Mouse (Mus musculus) forebrain, embryonic 12.5 days (tissue): ENCODE data around the gene Endou. TPM values are rescaled to one million over a fixed set of nuclear protein-coding genes. Genes with fewer than 3 reads are reported as not detected.

Experiments used
- ATAC-seq: fragments of 200-750 bp; cut with Nextera tagmentation; 2 replicates; pipeline ENCODE4 v1.8.0; 2017; ENCODE audit warnings: moderate TSS enrichment; ENCODE audit not compliant: low FRiP score
- H3K27ac ChIP-seq: fragments of 300-500 bp; sonication (generic); 2 replicates; pipeline ENCODE4 v1.5.1; 2016; ENCODE audit warnings: mild to moderate bottlenecking
- H3K27me3 ChIP-seq: fragments of 300-500 bp; sonication (generic); 2 replicates; pipeline ENCODE4 v1.6.1; 2016; ENCODE audit warnings: mild to moderate bottlenecking
- H3K36me3 ChIP-seq: fragments of 300-500 bp; sonication (generic); replicated peaks from 2 replicates; pipeline ENCODE4 v1.6.1; 2016; ENCODE audit warnings: mild to moderate bottlenecking
- H3K4me1 ChIP-seq: fragments of 300-500 bp; sonication (generic); 2 replicates; pipeline ENCODE4 v1.6.1; 2016
- H3K4me2 ChIP-seq: fragments of 300-500 bp; sonication (generic); 2 replicates; pipeline ENCODE4 v1.6.1; 2016; ENCODE audit warnings: mild to moderate bottlenecking, moderate library complexity
- H3K4me3 ChIP-seq: fragments of 300-500 bp; sonication (generic); replicated peaks from 2 replicates; pipeline ENCODE4 v1.5.1; 2016; ENCODE audit warnings: mild to moderate bottlenecking
- H3K9ac ChIP-seq: fragments of 300-500 bp; sonication (generic); 2 replicates; pipeline ENCODE4 v1.6.1; 2016; ENCODE audit warnings: mild to moderate bottlenecking
- H3K9me3 ChIP-seq: fragments of 300-500 bp; sonication (generic); 2 replicates; pipeline ENCODE4 v1.6.1; 2016
- WGBS: fragments of 180-500 bp; shearing (Covaris S2); methylation state at CpG from one replicate; pipeline ENCODE4 v1.1.7; 2016; 5-methylcytosine and 5-hydroxymethylcytosine counted together
- polyA plus RNA-seq: library from polyadenylated mRNA; unstranded; fragments of >200 nt; fragmentation: Nextera tagmentation; extraction: Ambion mirVana; gene quantifications from 2 replicates; pipeline ENCODE4 v1.2.1, GENCODE M21; 2016

Endou gene
- polyA plus RNA-seq, result 0.10 and 0.33 TPM in 2 replicates

DNA sequence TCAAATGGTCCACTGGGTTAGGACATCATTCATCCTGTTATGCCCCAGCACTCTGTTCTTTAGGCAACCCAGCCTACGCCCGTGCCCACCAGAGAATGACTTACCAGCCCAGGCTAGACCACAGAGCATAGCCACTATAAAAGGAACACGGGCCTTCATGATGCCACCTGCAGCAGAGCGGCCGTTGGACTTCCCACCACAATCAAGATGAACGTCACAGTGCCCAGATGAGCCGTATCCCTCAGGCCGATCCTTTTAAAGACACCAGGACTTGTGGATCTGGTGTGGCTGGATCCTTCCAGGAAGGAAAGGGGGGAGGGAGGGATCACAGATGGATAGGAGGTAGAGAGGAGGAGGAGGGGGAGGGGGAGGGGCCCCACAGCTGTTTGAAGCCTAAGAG lies at the start of gene Endou:
Gene Endou, minus strand, starts transcription at position 229 of the 400 bp plus-strand sequence.
- Histone ChIP-seq H3K27me3 (no peaks in the 10 kb centered on the region; the same call in 1 of the 2 replicates), H3K4me1 (no peaks in the 10 kb centered on the region), H3K36me3 (no peaks in the 10 kb centered on the region), H3K4me3 (no peak within 1 kb of the TSS), H3K27ac (no peak within 1 kb of the TSS), H3K9ac (no peak within 1 kb of the TSS), H3K4me2 (no peak within 1 kb of the TSS), H3K9me3 (no peaks in the 10 kb centered on the region)
- ATAC-seq, result no peak
- 93% methylated on average over 8 of the region's 8 CpGs for WGBS

DNA sequence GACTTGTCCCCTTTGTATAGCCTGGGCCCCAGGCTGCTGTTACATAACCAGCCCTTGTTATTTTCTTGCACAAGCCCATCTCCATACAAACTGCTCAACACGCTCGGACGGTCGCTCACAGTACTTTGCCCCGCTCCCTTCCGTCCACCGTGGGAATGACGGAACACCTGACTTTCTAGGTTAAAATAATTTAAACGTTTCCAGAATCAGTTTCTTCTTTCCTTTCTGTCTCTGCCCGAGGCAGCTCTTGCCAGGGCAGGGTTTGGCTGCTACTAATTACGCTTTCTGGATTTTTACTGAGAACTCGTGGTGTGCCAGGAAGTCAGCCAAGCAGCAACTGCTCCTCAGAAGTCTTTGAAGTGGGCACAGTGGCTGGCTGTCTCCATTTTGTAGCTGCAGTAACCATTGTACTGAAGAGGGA lies 49.5 kb upstream of the Endou start:
- peaks cover 17% of the 10 kb centered on the region for H3K4me1 ChIP-seq
- no peak for ATAC-seq

GRCm38 (mm10) chr15:97779576-97779975 lies 48.4 kb upstream of the Endou start:
- Histone ChIP-seq H3K36me3 (no peaks in the 10 kb centered on the region), H3K9me3 (no peaks in the 10 kb centered on the region), H3K27me3 (peaks cover 38% of the 10 kb centered on the region), H3K27ac (no peak overlapping the region), H3K4me1 (peaks cover 12% of the 10 kb centered on the region), H3K9ac (no peak overlapping the region), H3K4me3 (no peak overlapping the region), H3K4me2 (no peak overlapping the region)
- no peak for ATAC-seq
- 90% methylated on average over 1 of the region's 1 CpGs for WGBS

More for the DNA sequence above, 49.5 kb upstream of the Endou start:
- H3K27ac ChIP-seq, result no peak overlapping the region
- H3K4me3 ChIP-seq, result no peak overlapping the region
- H3K27me3 ChIP-seq, result peaks cover 30% of the 10 kb centered on the region
- H3K4me2 ChIP-seq, result no peak overlapping the region
- no peaks in the 10 kb centered on the region for H3K36me3 ChIP-seq
- no peaks in the 10 kb centered on the region for H3K9me3 ChIP-seq
- 65% methylated on average over 12 of the region's 12 CpGs for WGBS
- H3K9ac ChIP-seq, result no peak overlapping the region

DNA sequence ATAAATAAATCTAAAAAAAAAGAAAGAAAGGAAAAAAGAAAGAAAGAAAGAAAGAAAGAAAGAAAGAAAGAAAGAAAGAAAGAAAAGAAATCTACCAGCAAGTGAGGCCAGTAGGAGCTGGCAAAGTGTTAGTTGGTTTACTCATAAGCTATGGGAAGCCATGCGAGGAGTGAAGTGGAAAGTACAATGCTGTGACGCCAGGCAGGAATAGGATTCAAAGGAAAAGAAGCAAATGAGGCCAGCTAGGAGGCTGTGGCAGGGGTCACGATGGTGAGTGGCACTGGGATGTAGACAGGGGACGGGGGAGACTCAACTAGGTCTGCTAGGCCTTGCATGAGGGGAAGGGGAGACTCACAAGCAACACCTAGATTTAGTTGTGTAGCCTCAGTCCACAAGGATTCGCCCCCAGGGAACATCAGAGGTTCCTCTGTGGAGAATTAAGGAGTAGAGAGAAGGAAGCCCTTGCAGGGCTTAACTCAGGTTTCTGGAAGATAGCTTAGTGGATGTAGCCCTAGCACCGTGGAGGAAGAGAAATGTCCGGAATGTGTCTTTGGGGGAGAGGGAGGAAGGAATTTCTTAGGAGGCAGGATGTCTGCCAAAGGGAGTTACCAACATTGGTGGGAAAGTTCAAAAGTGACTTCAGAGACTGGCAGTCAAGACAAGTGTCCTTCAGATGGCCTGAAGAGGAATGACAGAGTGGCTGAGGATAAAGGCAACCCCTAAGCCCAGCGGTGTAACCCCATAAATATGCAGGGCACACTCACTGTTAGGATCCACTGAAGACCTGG lies 47.4 kb upstream of the Endou start, which contains the start of gene Slc48a1:
Gene Slc48a1, plus strand, starts transcription at position 210 of the 788 bp plus-strand sequence.
- Histone ChIP-seq H3K4me1 (peaks cover 17% of the 10 kb centered on the region), H3K9ac (no peak within 1 kb of the TSS), H3K4me3 (no peak within 1 kb of the TSS), H3K36me3 (no peaks in the 10 kb centered on the region), H3K27me3 (peaks cover 43% of the 10 kb centered on the region), H3K4me2 (no peak within 1 kb of the TSS), H3K9me3 (no peaks in the 10 kb centered on the region), H3K27ac (no peak within 1 kb of the TSS)
- WGBS, result 85% methylated on average over 8 of the region's 8 CpGs
- ATAC-seq, result no peak

GRCm38 (mm10) chr15:97776919-97777318 lies 45.8 kb upstream of the Endou start:
- no peak for ATAC-seq
- Histone ChIP-seq H3K9me3 (no peaks in the 10 kb centered on the region), H3K27me3 (peaks cover 39% of the 10 kb centered on the region), H3K36me3 (no peaks in the 10 kb centered on the region), H3K4me3 (no peak overlapping the region), H3K9ac (no peak overlapping the region), H3K4me1 (peaks cover 13% of the 10 kb centered on the region), H3K4me2 (no peak overlapping the region), H3K27ac (no peak overlapping the region)
- 91% methylated on average over 6 of the region's 6 CpGs for WGBS

DNA sequence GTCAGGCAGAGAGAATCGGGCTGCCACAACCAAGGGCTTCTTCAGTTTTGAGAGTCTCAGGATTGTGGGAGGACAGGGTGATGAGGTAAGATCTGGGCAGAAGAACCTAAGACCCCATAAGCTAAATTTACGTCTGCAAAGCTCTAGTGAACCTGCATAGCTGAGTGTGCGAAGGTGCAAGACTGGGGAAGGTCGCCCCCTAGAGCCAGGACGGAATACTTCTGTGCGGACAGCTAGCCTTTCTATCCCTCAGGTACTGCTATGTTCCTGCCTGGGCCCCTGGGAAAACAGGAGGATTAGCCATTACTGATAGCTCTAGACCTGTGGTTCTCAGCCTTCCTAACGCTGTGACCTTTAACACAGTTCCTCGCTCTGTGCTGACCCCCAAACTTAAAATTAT lies 45.4 kb upstream of the Endou start:
- no peak overlapping the region for H3K4me3 ChIP-seq
- peaks cover 35% of the 10 kb centered on the region for H3K27me3 ChIP-seq
- ATAC-seq, result 0 out of 2 replicates have a peak, but pooled peaks have one; percentile 44
- no peaks in the 10 kb centered on the region for H3K36me3 ChIP-seq
- H3K9me3 ChIP-seq, result no peaks in the 10 kb centered on the region
- H3K9ac ChIP-seq, result no peak overlapping the region
- no peak overlapping the region for H3K4me2 ChIP-seq
- peaks cover 10% of the 10 kb centered on the region for H3K4me1 ChIP-seq
- 9% methylated on average over 8 of the region's 8 CpGs for whole genome bisulfite sequencing
- H3K27ac ChIP-seq, result no peak overlapping the region

- Histone ChIP-seq H3K4me2 (no peak overlapping the region), H3K4me3 (no peak overlapping the region), H3K36me3 (no peaks in the 10 kb centered on the region), H3K27ac (no peak overlapping the region; the same call in 1 of the 2 replicates), H3K9ac (no peak overlapping the region), H3K27me3 (peaks cover 53% of the 10 kb centered on the region), H3K9me3 (no peaks in the 10 kb centered on the region), H3K4me1 (peaks cover 10% of the 10 kb centered on the region)
- no peak for ATAC-seq
- WGBS, result 70% methylated on average over 5 of the region's 5 CpGs
These were observed 42.8 kb upstream of the Endou start for GRCm38 (mm10) chr15:97773961-97774370.

DNA sequence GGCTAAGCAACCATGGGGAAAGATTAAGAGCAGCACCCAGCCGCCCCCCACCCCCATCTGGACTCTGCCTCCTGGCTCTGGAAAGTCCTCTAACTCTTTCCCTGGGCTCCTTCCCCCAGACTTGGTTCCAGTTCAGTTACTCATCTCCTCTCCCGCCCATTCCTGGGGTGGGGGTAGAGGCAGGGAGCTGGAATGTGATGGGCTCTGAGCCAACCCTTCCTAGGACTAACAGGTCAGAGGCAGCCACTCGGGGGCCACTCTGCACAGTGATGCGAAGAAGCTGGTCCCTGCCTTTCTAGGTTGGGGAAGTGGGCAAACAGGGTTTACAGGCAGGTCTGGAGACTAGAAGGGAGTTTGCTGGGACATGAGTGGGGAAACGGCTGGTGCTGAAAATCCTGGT lies 42.0 kb upstream of the Endou start:
- peaks cover 62% of the 10 kb centered on the region for H3K27me3 ChIP-seq

GRCm38 (mm10) chr15:97770280-97770679 lies 39.1 kb upstream of the Endou start:
- ATAC-seq, result no peak
- WGBS, result 71% methylated on average over 8 of the region's 8 CpGs
- Histone ChIP-seq H3K27me3 (peaks cover 80% of the 10 kb centered on the region), H3K9me3 (no peaks in the 10 kb centered on the region), H3K27ac (no peak overlapping the region), H3K4me1 (peaks cover 41% of the 10 kb centered on the region), H3K36me3 (no peaks in the 10 kb centered on the region), H3K9ac (no peak overlapping the region), H3K4me2 (no peak overlapping the region), H3K4me3 (no peak overlapping the region)

More for the DNA sequence above, 42.0 kb upstream of the Endou start:
- Histone ChIP-seq H3K27ac (peak overlapping the region; percentile 61; the same call in 1 of the 2 replicates), H3K36me3 (no peaks in the 10 kb centered on the region), H3K4me2 (no peak overlapping the region), H3K9me3 (no peaks in the 10 kb centered on the region), H3K9ac (no peak overlapping the region), H3K4me1 (peaks cover 14% of the 10 kb centered on the region), H3K4me3 (no peak overlapping the region)
- WGBS, result 35% methylated on average over 5 of the region's 5 CpGs
- ATAC-seq, result no peak

DNA sequence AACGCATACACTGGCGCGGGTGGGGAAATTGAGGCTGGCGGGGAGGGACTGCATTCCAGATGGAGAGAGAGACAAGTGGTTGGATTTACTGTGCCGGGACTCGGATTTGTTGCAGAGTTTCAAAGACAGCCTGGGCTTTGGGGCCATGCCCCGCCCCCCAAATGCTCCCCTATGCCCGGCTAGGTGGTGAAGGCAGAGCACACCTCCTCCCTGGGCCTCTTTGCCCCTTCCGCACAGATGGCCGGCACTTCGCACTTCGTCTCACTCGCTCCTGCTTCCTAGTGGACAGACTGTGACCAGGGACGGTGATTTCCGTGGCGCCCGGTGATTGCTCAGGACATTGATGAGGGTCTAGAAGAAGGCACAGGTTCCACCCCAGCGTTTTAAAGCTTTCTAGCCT lies 37.1 kb upstream of the Endou start:
- WGBS, result under 1% methylated on average over 18 of the region's 18 CpGs
- ATAC-seq, result peak; percentile 42; the same call in 1 of the 2 replicates
- H3K27me3 ChIP-seq, result peaks cover 81% of the 10 kb centered on the region

DNA sequence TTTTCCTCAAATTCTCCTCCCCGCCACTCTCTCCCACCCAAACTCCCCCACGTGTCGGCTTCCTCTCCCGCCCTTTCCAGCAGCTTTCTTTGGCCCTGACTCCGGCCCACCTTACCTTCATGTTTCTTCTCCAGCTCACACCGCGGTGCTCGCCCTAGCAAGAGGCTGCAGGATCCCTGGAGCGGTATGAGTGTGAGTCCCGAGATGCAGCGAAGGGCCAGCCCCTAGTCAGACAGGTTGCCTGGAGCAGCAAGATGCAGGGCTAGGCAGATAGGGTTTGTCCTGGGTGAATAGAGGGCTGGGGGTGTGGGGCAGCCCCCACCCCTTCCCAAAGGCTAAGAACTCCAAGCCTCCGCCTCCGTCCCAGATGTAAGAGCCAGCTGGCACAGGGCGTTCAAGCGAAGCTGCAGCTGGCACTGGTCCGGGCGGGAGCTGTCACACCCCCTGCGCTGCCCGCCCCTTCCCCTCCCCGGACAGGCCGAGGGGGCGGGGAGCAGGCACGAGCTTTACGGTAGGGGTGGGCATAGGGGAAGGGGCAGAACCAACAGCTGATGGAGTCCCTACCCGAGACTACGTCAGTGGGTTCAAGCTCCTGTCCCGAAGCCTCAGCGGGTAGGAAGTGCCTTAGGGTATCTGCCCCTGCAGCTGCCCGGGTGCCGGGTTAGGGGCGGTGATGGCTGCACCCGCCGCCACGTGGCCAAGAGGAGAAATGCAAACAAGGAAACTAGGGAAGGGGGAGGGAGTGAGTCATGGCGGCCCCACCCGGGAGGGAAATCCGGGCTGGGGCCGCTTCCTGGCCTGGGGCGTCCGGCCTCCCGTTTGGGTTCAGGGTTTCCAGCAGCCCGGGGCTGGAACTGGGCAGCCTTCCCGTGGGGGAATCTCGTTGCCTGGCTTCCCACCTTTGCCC lies 36.4 kb upstream of the Endou start, which contains the start of gene Rapgef3:
Gene Rapgef3, minus strand, starts transcription at position 693 of the 907 bp plus-strand sequence.
- ATAC-seq, result peak; percentile 80
- Histone ChIP-seq H3K4me3 (peak within 1 kb of the TSS; percentile 47), H3K9ac (peak within 1 kb of the TSS; percentile 51), H3K9me3 (no peaks in the 10 kb centered on the region), H3K36me3 (no peaks in the 10 kb centered on the region), H3K27ac (0 out of 2 replicates have a peak within 1 kb of the TSS, but pooled peaks have one; percentile 2), H3K27me3 (peaks cover 79% of the 10 kb centered on the region), H3K4me1 (peaks cover 35% of the 10 kb centered on the region), H3K4me2 (peak within 1 kb of the TSS; percentile 95)
- WGBS, result under 1% methylated on average over 44 of the region's 44 CpGs

More for the DNA sequence above, 37.1 kb upstream of the Endou start:
- H3K9ac ChIP-seq, result peak overlapping the region; percentile 51
- no peaks in the 10 kb centered on the region for H3K36me3 ChIP-seq
- peaks cover 37% of the 10 kb centered on the region for H3K4me1 ChIP-seq
- H3K4me3 ChIP-seq, result peak overlapping the region; percentile 47
- no peaks in the 10 kb centered on the region for H3K9me3 ChIP-seq
- H3K27ac ChIP-seq, result 0 out of 2 replicates have a peak overlapping the region, but pooled peaks have one; percentile 2
- peak overlapping the region; percentile 95 for H3K4me2 ChIP-seq
